Mouse (Mus musculus) NIH3T3 (cell line): Measurements from ENCODE around the gene Maml2.

ENCODE experiments used
- DNase-seq: peaks from one replicate; pipeline ENCODE4 v3.0.0-alpha.2; 2012; ENCODE audit warnings: low read depth

Maml2 gene

DNA sequence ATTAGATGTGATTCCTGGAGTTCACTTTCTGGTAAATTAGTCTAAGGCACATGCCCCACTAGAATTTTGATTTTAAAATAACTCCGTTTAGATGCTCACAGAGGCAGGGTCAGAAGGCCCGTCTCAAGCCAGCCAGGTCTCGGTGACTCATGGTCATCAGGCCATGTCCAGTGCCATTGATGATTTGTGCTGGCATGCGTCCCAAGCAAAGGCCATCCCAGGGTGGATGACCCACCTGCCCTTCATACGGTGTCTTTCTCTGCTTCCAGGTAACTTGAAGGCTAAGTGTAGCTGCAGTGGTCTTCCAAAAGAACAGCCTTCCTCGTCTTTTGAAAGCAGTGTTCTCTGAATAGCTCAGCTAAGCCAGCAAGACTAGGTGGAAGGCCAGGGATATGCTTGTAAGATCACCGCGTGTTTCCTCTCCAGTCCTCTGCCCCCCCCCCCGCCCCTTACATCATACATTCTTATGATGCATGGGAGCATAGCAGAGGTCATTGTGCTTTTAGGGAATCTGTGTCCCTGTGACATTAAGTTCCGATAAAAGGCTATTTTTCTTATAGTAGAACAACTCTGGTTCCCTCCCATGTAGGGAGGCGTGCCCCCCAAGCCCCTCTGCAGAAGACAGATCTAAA lies 235.4 kb downstream of the Maml2 start:
- DNase-seq, result peak; percentile 10

DNA sequence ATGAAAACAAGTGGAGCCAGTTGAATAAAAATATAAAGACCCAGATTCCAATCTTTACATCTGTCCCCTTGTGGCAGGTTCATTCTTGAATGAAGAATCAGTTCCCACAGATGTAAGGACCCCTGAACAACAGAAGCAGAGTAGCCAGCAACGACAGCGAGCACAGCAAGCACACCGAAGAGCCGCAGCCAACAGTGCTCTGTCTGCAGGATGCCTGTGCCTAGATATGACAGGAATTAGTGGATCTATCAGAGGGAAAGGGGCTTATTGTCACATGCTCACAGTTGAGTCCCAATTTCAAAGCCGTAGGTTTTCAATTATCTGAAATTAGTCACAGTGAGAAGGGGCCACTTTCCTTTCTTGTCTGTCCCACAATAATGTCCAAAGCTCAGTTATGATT lies 238.0 kb downstream of the Maml2 start:
- no peak for DNase-seq

GRCm38 (mm10) chr9:13536419-13537261 lies 238.9 kb downstream of the Maml2 start:
- no peak for DNase-seq

- no peak for DNase-seq
These were observed 240.4 kb downstream of the Maml2 start for GRCm38 (mm10) chr9:13538200-13538599.

DNA sequence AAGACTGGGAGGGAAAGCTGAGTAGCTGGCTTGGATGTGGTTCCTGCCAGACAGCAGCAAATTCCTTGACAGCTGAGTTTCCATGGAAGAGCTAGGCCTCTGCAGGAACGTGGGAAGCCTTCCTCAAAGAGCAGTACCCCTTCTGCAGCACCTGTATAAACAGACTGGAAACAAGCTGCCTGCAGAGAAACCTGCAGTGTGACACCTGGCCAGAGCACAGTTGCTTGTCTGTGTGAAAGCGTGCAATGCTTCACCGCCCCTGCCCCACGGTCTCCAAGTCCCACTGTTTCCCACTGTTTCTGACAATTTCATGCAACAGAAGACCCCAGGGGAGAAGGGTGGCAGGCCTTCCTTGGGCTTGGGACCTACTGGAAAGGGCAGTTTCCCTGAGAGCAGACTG lies 241.8 kb downstream of the Maml2 start:
- no peak for DNase-seq

GRCm38 (mm10) chr9:13540227-13540626 lies 242.5 kb downstream of the Maml2 start:
- no peak for DNase-seq

GRCm38 (mm10) chr9:13540781-13541180 lies 243.0 kb downstream of the Maml2 start:
- no peak for DNase-seq

DNA sequence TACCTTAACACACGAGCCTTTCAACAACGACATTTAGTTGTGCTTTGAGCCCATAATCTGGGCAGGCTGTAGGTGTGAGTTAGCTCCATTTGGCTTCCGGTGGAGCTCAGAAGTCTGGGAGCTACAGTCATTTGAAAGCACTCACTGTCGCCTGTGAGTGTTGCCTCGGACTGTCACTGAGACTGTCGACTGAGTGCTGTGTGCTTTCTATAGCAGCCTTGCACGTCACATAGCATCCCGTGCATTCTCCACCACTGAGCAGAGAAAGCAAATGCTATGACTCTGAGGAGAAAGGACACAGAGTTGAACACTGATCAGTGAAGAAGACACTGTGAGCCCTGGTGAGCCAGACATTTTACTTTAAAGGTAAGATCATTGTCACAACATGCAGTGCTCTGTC lies 245.4 kb downstream of the Maml2 start:
- no peak for DNase-seq

DNA sequence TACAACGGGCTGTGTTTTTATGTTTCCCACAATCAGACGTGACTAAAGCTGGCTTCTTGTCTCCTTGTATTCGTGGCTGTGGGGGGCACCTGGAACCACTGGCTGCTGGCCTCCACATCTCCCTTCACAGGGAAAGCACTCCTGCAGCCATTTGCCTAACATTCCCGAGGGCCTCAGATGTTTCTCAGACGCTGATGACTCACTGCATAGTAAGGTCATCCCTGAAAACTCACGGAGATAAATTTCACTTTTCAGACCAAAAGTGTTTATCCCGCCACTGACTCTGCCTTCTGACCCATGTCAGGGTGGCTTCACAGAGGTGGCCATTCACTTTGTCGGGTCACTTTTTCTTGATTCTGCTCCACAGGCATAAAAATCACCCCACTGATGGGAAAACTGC lies 246.4 kb downstream of the Maml2 start:
- DNase-seq, result peak; percentile 21

DNA sequence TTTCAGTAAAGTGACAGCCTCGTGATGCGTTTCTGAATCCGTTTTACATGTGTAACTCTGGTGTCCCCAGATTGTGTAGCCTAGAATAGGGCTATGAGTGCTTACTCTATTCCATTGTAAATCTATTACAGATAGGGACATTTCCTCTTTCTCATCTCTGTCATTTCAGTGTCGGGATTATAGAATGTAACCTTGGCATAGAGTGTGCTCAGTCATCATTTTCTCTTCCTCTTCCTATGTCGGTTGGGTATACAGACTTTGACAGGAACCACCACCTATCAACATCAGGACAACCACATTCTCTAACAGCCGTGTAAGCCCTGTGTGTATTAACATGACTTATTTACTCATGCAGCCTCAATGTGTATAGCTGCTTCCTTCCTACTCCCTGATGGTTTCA lies 248.0 kb downstream of the Maml2 start:
- DNase-seq, result no peak

GRCm38 (mm10) chr9:13549911-13550310 lies 252.2 kb downstream of the Maml2 start:
- DNase-seq, result no peak

- DNase-seq, result peak; percentile 40
These were observed 254.8 kb downstream of the Maml2 start for GRCm38 (mm10) chr9:13552380-13553052.

DNA sequence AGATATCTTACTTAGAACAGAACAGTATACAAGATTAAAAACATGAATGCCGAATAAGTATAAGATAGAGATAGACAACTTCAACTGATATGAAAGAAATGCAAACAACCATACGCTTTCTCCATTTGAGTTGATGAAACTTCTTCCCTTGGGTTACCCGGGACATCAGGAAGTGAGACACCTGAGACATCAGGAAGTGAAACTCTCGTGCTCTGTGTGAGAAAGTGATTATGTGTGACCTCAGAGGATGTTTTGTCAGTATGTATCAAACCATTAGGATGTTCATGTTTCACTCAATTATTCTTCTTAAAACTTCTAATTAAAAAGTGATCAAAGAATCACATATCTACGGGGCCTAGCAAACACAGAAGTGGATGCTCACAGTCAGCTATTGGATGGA lies 257.0 kb downstream of the Maml2 start:
- DNase-seq, result no peak

DNA sequence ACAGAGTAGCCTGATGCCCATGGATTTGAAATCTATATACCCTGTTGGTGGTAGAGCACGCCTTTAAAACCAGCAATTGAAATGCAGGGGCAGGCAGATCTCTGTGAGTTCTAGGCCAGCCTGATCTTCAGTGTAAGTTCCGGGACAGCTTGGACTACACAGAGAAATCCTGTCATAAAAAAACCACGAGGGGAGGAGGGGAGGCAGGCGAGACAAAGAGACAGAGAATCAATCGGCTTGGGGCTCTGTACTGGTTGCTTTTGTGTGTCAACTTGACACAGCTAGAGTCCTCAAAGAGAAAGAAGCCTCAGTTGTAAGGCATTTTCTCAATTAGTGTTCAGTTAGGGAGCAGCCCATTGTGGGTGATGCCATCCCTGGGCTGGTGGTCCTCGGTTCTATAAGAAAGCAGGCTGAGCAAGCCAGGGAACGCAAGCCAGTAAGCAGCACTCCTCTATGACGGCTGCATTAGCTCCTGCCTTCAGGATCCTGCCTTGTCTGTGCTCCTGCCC lies 258.3 kb downstream of the Maml2 start:
- DNase-seq, result no peak

- DNase-seq, result no peak
These were observed 258.9 kb downstream of the Maml2 start for GRCm38 (mm10) chr9:13556696-13557095.

DNA sequence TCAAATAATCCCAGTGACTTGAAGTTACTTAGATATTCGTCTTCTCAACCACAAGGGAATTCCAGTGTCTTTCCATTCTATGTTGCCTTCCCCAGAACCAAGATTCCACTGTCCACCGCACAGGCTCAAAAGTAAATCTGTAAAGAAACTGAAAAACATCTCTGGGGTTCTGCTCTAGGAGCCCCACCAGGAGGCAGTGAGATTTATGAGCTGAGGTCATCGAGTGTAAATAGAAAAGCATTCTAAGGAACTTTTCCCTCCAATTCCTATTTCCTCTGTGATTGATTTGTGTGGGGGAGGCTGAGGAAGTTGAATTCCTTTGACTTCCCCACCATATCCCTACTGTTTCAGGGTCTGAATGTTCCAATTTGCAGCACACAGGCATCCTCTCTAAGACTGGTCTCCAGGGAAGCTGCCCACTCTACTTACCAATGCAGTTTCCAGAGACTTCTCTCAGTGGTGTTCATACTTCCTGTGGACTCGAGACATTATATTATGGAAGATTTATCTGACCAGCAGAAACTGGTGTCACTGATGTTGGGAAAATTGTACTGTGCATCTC lies 261.1 kb downstream of the Maml2 start:
- DNase-seq, result no peak

DNA sequence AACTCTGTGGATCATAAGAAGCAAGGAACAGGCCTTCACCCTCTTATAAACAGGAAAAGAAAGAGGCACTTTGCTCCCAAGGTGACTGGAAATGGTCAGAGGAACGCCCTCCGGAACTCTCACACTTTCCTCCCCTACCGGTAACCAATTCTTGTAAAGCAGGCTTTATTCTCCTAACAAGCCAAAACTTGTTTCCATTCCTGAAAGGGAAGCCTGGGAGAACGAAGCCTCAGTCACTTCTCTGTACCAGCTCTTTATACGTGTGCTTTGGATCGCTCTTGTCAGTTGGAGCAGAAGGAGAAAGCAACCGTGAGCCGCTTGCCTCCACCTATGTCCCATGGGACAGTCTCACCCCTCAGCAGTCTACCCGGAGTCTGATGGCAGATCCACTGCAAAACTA lies 262.9 kb downstream of the Maml2 start:
- DNase-seq, result no peak

DNA sequence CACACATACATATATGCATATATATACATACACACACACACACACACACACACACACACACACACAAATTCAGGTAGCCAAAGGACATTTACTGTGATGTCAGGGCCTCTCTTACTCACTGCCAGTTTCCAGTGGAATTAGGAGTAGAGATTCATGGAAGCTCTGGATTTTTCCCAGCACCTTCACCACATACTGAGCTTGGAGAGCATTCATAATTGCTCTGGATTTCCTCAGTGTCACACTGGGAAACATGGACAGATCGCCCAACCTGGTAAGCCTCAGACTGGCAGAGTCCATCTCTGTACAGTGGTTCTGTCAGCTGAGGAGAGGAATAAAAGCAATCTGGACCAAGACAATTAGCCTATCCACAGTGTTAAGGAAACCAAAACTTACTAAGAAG lies 263.6 kb downstream of the Maml2 start:
- DNase-seq, result no peak

- peak; percentile 59 for DNase-seq
These were observed 266.0 kb downstream of the Maml2 start for GRCm38 (mm10) chr9:13563475-13564414.

DNA sequence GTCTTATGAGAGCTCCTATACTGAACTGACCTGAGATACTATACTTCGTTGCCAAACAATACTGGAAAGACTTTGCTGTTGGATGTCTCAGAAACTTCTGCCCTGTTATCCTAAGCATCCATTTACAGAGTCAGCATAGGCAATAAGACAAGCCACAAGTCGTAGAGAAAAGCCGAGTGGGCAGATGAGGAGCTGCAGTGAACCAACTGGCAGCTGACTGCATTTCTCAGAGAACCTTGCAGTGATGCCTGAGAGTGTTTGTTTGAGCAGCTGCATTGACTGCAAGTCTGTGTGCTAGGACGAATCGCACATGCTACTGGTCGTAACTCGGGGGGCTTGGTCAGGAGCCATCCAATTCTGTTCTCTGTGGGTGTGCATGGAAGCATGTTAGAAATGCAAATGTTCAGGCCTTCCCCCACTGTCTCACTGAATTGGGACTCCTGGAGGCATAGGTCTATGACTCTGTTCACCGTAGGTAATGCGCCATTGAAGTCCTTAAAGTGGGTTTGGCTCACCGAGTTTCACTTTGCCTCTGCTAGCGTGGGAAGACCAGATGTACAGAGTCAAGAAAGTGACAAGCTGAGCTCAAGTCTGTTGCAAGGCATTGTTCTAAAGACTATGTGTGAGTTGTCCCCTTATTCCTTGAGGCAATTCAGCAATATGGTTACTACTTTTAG lies 267.7 kb downstream of the Maml2 start:
- no peak for DNase-seq
